Mouse (Mus musculus) liver, embryonic 18 days (tissue): ENCODE measurements around the gene Mrpl39. TPM values are rescaled to one million over a fixed set of nuclear protein-coding genes. Genes with fewer than 3 reads are reported as not detected.

Source experiments
- polyA plus RNA-seq: library from polyadenylated mRNA; depleted of rRNA; stranded (reverse); fragments of >200 nt; gene quantifications from 2 replicates; pipeline ENCODE4 v1.2.3, GENCODE M21; 2012; rRNA removed

Gene Mrpl39
- 17.1 and 21.9 TPM in 2 replicates for polyA plus RNA-seq

DNA sequence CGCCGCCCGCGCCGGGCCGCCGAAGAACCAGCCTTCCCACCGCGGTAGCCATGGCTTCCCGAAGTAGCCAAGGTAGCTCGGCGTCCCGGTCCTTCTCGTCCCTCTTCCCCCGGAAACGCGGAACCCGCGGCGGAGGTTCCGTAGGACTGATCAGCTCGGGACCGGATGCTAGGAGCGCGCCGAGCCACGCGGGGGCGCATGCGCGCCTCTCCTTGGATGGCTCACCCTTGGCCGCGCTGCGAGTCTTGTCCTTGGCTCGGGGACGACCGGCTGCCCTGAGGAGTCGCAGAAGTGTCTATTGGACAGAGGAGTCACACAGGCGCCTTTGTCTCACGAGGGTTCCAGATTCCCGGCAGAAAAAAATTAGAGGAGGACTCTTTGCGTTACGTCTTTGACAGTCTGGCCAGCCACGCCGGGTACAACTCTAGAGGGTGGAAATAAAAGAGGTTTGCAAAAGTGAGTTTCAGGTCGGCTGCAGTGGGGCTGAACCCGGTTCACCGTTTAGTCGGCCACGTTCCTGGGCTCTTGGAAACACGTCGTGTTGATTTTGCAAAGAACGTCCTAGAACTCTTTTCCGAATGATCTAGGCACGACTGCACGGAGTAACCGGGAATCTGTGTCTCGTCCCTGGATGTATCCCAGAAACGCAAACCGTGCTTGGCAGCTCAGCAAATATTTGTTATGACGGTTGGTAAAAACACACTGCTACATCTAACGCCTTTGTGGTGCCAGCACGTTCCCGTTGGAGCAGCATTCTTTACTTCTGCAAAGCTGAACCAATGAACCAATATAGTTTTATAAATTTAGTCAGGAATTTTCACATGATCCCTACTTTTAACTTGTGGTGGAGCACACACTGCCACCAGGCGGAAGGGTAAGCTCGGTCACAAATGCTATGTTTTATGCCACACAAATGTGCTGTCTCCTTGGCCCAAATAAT is at the start of gene Mrpl39:
Mrpl39 (minus strand) TSS at position 577 of the 940 bp plus-strand sequence.

DNA sequence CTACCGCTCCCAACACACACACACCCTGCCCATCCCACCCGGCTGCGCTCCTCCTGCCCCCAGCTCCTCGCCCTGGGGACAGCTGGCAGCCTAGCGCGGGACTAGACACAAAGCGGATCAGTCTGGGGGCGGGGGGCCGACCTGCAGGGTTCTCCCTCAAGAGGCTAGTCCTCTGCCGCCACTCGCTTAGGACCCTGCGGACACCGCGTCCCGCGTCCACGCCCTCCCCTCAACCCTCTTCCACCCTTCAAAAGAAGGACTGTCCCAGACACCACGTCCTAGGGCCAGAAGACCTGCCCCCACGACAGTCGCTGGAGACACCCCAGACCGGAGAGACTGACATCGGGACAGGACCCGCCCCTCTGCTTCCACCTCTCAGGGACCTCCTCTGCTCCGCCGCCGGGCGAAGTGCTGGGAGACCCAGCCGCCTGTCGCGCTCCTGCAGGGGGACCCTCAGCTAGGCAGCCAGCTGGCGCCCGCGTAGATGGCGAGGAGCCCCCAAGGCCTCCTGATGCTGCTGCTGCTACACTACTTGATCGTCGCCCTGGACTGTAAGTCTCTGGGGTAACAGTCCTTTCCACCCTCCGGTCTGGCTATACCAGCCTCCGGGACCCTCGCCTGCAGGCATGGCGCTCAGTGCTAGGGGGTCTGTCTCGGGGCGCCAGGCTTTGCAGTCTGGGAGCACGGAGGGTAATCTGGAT is 38.6 kb upstream of the Mrpl39 start, which contains the start of gene Jam2:
Jam2 (plus strand) TSS at position 121 of the 701 bp plus-strand sequence.

Other genes with a start within 250 kb of the Mrpl39 start
- not detected in 2 replicates for gene A730009L09Rik, start 220.6 kb downstream of the Mrpl39 start, polyA plus RNA-seq
- 3.8 and 4.2 TPM in 2 replicates for gene Jam2, start 38.4 kb upstream of the Mrpl39 start, polyA plus RNA-seq
- gene Gabpa, start 99.2 kb upstream of the Mrpl39 start, polyA plus RNA-seq: 10.9 and 11.4 TPM in 2 replicates
- 215 and 224 TPM in 2 replicates for gene Atp5j, start 99.9 kb upstream of the Mrpl39 start, polyA plus RNA-seq